Mouse (Mus musculus): ENCODE measurements around the gene Lmo4. TPM values are rescaled to one million over a fixed set of nuclear protein-coding genes. Genes with fewer than 3 reads are reported as not detected.

Lmo4 gene
- polyA plus RNA-seq, 1 experiment: not detected

DNA sequence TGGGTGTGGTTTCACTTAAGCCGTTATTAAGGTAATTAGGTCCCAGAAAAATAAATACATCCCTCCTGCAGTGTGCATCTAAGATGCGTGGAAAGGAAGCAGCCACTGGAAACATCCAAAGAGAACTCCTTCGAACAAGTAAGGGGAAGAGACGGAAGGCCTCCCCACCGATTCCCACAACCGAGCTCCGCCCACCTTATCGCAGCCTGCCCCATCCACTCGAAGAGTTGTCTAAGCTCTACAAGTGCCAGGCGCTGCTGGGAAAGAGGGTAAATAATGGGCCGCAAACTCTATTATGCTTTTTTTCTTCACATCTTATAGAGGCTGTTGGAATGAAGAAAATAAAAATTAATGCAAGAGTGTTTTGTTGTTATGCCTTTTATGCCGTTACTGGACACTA, 39.6 kb downstream of the Lmo4 start:
- TF ChIP-seq POLR2A (IDR thresholded peaks at IDR 0.05; ENCODE audit: insufficient read depth, low read depth, low read length) (no peak), CTCF (IDR thresholded peaks at IDR 0.05; ENCODE audit: insufficient read depth, low read depth, low read length) (no peak)
- Histone ChIP-seq H3K4me1 (ENCODE audit: control insufficient read depth, insufficient read depth, low read length) (peaks cover 4% of the 10 kb centered on the region), H3K27ac (ENCODE audit: insufficient read depth, low read depth, low read length) (no peak overlapping the region), H3K4me3 (ENCODE audit: insufficient read depth, low read depth, low read length) (no peak overlapping the region)
- 53% methylated on average over 12 of the region's 12 CpGs for WGBS

DNA sequence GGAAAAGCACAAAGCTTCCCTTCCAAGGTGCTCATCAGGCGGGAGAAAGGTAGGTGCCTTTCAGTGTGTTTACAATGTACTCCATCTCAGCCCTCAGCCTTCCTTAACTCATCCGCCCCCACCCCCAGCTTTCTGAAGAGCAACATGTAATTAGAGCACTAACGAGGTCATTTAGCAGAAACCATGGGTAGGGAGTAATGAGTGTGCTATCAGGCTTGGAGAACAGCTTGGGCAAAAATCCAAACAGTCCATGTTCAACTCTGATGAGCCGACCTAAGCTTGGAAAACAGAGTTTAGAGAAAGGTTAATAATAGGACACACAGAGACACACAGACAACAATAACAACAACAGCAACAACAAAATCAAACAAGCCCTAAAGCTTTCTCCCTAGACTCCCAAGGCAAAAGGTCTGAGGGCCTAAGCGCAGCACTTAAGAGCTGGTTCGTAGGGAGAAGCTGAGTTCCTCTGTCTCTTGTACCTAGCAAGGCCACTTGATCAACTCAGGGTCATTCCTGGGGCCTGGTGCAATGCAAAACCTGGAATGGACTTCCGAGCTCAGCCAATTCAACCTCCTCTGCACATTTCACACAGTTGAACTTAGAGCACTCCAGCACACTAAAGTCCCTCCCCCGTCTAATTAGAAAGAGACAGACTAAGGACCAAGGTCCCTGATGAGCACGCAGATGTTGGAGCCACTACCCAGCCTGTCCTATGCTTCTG, 40.2 kb downstream of the Lmo4 start:
- Histone ChIP-seq H3K4me1 (ENCODE audit: control insufficient read depth, insufficient read depth, low read length) (peaks cover 4% of the 10 kb centered on the region), H3K4me3 (ENCODE audit: insufficient read depth, low read depth, low read length) (no peak overlapping the region), H3K27ac (ENCODE audit: insufficient read depth, low read depth, low read length) (no peak overlapping the region)
- TF ChIP-seq POLR2A (IDR thresholded peaks at IDR 0.05; ENCODE audit: insufficient read depth, low read depth, low read length): no peak
- no peak for TF ChIP-seq CTCF (IDR thresholded peaks at IDR 0.05; ENCODE audit: insufficient read depth, low read depth, low read length)
- WGBS: 57% methylated on average over 9 of the region's 9 CpGs

DNA sequence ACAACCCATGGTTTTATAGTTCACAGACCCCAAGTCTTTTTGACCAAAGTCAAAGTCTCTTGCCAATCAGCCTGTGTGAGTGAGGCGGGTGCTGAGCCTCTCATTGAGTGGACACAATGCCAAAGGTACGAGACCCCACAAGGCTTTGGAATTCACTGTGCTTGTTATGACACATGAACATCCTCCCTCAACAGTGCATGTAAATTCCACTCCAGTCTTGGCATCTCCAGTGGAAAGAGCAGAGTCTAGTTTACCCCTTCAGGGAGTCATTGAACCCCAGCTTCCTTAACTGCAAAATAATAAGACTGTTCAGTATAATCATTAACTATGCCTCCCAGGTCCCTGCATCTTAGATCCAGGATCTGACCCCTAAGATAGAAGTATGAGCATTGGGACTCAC, 41.3 kb downstream of the Lmo4 start:
- Histone ChIP-seq H3K27ac (ENCODE audit: insufficient read depth, low read depth, low read length) (no peak overlapping the region), H3K4me3 (ENCODE audit: insufficient read depth, low read depth, low read length) (no peak overlapping the region), H3K4me1 (ENCODE audit: control insufficient read depth, insufficient read depth, low read length) (peaks cover 4% of the 10 kb centered on the region)
- TF ChIP-seq POLR2A (IDR thresholded peaks at IDR 0.05; ENCODE audit: insufficient read depth, low read depth, low read length) (no peak), CTCF (IDR thresholded peaks at IDR 0.05; ENCODE audit: insufficient read depth, low read depth, low read length) (no peak)
- 96% methylated on average over 2 of the region's 2 CpGs for WGBS

DNA sequence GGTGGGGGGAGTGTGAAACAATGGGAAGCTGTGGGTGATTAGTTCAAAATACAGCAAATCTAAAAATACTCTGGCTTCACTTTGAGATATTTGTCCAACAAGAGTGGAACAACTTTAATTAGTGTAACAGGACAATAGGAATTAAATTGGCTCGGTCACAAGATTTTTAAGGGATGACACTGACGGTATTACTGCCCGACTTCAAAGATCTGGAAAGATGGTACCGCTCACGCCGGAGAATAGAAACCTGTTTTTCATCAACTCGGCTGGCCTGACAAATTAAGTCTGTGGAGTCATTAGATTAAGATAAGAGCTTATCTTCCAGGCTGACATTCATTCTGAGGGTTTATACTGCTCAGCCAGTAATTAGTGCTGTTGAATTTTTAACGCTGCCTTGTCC, 42.9 kb downstream of the Lmo4 start:
- Histone ChIP-seq H3K27ac (ENCODE audit: insufficient read depth, low read depth, low read length) (no peak overlapping the region), H3K4me1 (ENCODE audit: control insufficient read depth, insufficient read depth, low read length) (peaks cover 4% of the 10 kb centered on the region)
- 53% methylated on average over 8 of the region's 8 CpGs for WGBS

DNA sequence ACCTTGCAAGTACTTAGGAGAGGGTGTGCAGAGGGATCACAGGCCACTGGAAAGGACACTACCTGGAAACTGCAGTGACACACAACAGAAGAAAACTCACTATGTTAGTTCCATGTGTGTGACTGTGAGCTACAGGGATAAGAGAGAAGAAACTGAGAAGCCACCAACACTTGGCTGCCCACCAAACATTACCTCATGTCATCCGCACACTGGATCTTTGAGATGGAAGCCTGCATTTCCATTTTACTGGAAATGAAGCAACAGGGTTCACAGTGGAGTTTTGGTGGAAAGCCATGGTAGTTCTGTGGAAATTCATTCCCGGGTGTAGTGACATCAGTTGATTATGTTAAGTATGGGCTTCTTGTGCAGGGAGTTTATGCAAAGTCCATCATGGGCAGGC, 43.8 kb downstream of the Lmo4 start:
- no peak for TF ChIP-seq POLR2A (IDR thresholded peaks at IDR 0.05; ENCODE audit: insufficient read depth, low read depth, low read length)
- no peak for TF ChIP-seq CTCF (IDR thresholded peaks at IDR 0.05; ENCODE audit: insufficient read depth, low read depth, low read length)
- WGBS: 65% methylated on average over 2 of the region's 2 CpGs
- Histone ChIP-seq H3K4me1 (ENCODE audit: control insufficient read depth, insufficient read depth, low read length) (peaks cover 4% of the 10 kb centered on the region), H3K27ac (ENCODE audit: insufficient read depth, low read depth, low read length) (no peak overlapping the region), H3K4me3 (ENCODE audit: insufficient read depth, low read depth, low read length) (no peak overlapping the region)

More for the DNA sequence above, 42.9 kb downstream of the Lmo4 start:
- TF ChIP-seq CTCF (IDR thresholded peaks at IDR 0.05; ENCODE audit: insufficient read depth, low read depth, low read length): no peak
- no peak for TF ChIP-seq POLR2A (IDR thresholded peaks at IDR 0.05; ENCODE audit: insufficient read depth, low read depth, low read length)
- no peak overlapping the region for H3K4me3 ChIP-seq (ENCODE audit: insufficient read depth, low read depth, low read length)

DNA sequence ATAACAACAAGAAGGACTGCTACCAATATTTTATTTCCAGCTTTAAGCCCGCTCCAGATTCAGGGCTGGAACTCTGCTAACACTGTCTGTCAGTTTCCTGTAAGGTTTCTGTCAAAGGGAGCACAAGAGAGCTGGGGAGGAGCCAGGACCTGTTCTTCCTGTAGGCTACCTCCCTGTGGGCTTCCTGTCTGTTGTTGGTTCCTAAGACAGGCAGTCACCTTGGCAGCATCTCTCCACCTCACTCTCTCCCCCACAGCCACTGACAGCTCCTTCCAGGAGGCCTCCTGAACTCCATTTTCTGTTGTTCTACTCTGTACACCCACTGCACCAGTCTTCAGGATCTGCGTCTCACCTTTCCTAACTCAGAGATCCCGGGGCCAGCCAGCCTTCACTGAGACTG, 49.3 kb downstream of the Lmo4 start:
- TF ChIP-seq POLR2A (IDR thresholded peaks at IDR 0.05; ENCODE audit: insufficient read depth, low read depth, low read length) (no peak), CTCF (IDR thresholded peaks at IDR 0.05; ENCODE audit: insufficient read depth, low read depth, low read length) (no peak)
- H3K4me3 ChIP-seq (ENCODE audit: insufficient read depth, low read depth, low read length): no peak overlapping the region
- no peak overlapping the region for H3K27ac ChIP-seq (ENCODE audit: insufficient read depth, low read depth, low read length)
- no peaks in the 10 kb centered on the region for H3K4me1 ChIP-seq (ENCODE audit: control insufficient read depth, insufficient read depth, low read length)
- 79% methylated on average over 3 of the region's 3 CpGs for WGBS

DNA sequence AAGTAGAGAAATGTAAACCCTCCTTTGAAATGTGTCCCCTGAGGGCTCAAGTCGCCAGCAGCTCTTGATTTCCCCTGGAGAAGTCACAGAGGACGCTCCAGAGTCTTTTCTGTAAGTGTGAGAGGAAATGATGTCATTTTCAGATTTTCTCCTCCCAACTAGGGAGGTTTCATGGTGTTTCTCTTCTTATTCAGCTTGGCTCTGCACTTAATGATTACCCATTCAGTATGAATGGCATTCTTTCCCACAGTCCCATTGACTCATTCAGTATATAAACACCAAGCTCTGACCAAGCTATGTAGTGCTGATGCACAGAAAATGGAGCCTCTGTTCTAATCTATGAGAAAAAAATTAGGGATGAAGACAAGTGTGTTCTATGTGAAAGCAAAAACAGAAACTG, 51.6 kb downstream of the Lmo4 start:
- no peak overlapping the region for H3K4me3 ChIP-seq (ENCODE audit: insufficient read depth, low read depth, low read length)
- H3K4me1 ChIP-seq (ENCODE audit: control insufficient read depth, insufficient read depth, low read length): no peaks in the 10 kb centered on the region
- TF ChIP-seq CTCF (IDR thresholded peaks at IDR 0.05; ENCODE audit: insufficient read depth, low read depth, low read length) (no peak), POLR2A (IDR thresholded peaks at IDR 0.05; ENCODE audit: insufficient read depth, low read depth, low read length) (no peak)
- no peak overlapping the region for H3K27ac ChIP-seq (ENCODE audit: insufficient read depth, low read depth, low read length)
- WGBS: 79% methylated on average over 2 of the region's 2 CpGs

DNA sequence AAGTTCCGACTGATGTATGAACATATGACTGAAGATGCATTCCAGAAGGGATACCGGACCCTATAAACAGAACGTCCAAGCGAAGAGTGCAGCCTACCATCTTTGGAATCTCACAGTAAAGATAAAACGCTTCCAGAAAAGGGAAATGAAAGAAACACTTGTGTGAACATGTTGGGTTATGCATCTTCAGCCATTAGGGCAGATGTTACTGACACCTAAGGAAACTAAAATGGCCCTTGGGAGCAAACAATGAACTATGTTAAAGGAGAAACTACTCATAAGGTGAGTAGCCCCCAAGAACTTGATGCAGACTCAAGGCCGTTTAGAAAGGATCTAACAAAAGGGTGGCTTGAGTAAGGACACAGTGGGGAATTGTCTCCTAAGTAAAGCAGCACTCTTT, 54.0 kb downstream of the Lmo4 start:
- H3K4me3 ChIP-seq (ENCODE audit: insufficient read depth, low read depth, low read length): no peak overlapping the region

DNA sequence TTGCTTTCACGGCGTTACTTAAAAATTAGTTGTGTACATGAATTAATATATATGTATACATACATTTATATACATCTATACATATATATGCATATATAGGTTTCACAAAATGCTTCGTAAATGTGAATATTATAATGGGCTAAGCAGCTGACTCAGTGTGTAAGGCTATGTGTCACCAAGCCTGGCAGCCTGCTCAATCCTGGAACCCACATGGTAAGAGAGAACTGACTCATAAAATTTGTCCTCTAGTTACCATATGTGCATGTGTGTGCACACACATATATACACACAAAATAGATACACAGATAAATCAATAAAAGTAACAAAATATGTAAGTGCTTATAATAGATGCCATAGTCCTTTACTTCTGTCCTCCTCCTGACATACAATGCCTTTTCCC, 56.8 kb downstream of the Lmo4 start:
- no peak for TF ChIP-seq CTCF (IDR thresholded peaks at IDR 0.05; ENCODE audit: insufficient read depth, low read depth, low read length)
- no peak for TF ChIP-seq POLR2A (IDR thresholded peaks at IDR 0.05; ENCODE audit: insufficient read depth, low read depth, low read length)
- 89% methylated on average over 3 of the region's 3 CpGs for WGBS
- Histone ChIP-seq H3K27ac (ENCODE audit: insufficient read depth, low read depth, low read length) (no peak overlapping the region), H3K4me1 (ENCODE audit: control insufficient read depth, insufficient read depth, low read length) (no peaks in the 10 kb centered on the region), H3K4me3 (ENCODE audit: insufficient read depth, low read depth, low read length) (no peak overlapping the region)

More for the DNA sequence above, 54.0 kb downstream of the Lmo4 start:
- TF ChIP-seq CTCF (IDR thresholded peaks at IDR 0.05; ENCODE audit: insufficient read depth, low read depth, low read length): no peak
- TF ChIP-seq POLR2A (IDR thresholded peaks at IDR 0.05; ENCODE audit: insufficient read depth, low read depth, low read length): no peak
- no peaks in the 10 kb centered on the region for H3K4me1 ChIP-seq (ENCODE audit: control insufficient read depth, insufficient read depth, low read length)
- WGBS: 92% methylated on average over 6 of the region's 6 CpGs
- H3K27ac ChIP-seq (ENCODE audit: insufficient read depth, low read depth, low read length): no peak overlapping the region
